Mouse (Mus musculus): ENCODE results near the gene Zswim3.
"Not testable (repeated sequence)": the region's sequence is repeated elsewhere in the genome, so short reads cannot be mapped to it uniquely, and the experiment has no call there.

Zswim3 gene

DNA sequence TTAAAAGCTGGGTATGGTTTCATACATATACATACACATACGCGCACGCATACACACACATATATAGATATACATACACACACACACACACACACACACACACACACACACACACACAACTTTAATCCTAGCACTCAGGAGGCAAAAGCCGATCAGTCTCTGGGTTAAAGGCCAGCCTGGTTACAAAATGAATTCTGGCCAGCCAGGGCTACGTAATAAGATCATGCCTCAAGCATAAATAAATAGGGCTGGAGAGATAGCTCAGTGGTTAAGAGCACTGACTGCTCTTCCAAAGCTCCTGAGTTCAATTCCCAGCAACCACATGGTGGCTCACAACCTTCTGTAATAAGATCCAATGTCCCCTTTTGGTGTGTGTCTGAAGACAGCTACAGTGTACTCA, 50.7 kb downstream of the Zswim3 start:
- DNase-seq (ENCODE audit: low read depth, low spot score): not testable (repeated sequence)

DNA sequence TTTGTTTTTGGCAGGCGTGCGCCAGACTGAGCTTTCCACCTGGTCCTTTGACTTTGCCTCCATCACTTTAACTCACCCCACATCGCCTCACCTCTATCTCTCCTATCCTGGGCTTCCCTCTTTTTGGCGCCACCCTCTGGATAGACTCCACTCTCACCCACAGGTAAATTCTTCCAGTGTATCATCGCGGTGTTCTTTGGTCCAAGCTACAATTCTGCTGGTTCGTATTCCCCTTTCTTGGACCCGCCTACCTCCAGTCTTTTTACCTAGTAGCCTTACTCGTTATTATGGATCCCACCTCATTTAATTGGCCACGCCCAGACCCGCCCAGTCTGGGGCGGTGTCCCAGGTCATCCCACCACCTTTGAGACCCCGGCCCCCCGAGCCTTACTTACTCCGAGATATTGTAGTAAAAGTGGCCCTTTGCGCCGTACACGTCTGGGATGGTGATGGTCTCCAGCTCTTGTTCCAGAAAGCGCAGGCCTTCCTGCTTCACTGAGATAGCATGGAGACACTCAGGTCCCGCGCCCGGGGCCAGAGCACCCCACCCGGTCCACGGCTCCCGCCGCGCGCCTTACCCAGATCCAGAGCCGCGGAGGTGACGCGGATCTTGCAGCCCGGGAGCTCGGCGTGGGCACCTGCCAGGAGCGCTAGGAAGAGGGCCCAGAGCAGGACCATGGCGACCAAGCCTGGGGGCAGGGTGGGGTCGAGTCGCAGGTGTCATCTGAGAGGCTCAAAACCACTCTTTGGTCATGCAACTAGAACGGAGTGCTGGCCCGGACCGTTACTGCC, 51.6 kb downstream of the Zswim3 start:
- DNase-seq (ENCODE audit: low read depth, low spot score): no peak

GRCm38 (mm10) chr2:164857101-164857821, 52.4 kb downstream of the Zswim3 start, which contains the start of gene Pltp:
Pltp (minus strand) TSS chr2:164857711.
- DNase-seq (ENCODE audit: low read depth, low spot score): no peak

DNA sequence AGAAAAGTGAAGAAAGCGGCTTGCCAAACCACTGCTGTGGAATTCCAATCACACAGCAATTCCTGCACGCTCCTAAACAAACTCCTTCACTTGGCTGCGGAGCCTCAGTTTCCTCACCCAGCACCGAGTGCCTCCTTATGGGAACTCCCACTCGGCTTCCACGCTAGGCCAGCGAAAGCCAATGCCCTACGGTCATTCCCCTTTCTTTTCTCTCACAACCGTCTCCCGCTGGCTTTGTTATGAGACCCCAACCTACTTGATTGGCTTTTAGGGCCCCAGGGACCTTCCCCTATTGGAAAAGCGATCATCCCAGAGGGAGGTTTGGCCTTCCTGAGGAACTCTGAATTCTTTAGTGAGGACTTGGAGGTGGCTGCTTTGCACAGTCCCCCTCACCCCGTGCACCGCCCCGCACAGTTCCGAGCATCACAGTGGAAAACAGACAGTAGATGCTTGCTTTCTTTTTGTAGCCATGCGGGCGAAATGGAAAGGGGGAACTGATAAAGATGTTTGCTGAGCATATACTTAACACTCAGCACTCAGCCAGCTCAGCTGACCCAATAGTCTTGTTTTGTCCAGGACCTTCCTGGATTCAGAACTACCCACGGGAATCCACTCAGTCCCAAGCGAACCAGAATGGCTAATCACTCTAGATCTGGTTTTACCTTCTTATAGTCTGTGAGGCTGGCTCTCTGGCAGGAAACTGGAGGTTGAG, 53.1 kb downstream of the Zswim3 start:
- DNase-seq (ENCODE audit: low read depth, low spot score): no peak

DNA sequence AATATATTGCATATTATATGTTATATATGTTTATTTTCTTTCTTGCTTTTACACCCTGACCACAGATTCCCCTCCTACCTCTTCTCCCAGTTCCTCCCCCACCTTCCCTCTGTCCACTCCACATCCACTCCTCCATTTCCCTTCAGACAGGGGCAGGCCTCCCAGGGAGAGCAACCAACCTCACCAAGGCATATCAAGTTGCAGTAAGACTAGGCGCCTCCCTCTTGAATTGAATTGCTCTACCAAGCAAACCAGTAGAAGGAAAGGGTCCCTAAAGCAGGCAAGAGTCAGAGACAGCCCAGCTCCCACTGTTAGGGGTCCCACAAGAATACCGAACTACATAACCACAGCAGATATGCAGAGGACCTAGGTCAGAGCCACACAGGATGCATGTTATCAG, 54.3 kb downstream of the Zswim3 start:
- DNase-seq (ENCODE audit: low read depth, low spot score): no peak

GRCm38 (mm10) chr2:164859640-164860432, 54.9 kb downstream of the Zswim3 start:
- DNase-seq (ENCODE audit: low read depth, low spot score): no peak

- DNase-seq (ENCODE audit: low read depth, low spot score): no peak
Observed at GRCm38 (mm10) chr2:164861094-164861493, 56.2 kb downstream of the Zswim3 start.

DNA sequence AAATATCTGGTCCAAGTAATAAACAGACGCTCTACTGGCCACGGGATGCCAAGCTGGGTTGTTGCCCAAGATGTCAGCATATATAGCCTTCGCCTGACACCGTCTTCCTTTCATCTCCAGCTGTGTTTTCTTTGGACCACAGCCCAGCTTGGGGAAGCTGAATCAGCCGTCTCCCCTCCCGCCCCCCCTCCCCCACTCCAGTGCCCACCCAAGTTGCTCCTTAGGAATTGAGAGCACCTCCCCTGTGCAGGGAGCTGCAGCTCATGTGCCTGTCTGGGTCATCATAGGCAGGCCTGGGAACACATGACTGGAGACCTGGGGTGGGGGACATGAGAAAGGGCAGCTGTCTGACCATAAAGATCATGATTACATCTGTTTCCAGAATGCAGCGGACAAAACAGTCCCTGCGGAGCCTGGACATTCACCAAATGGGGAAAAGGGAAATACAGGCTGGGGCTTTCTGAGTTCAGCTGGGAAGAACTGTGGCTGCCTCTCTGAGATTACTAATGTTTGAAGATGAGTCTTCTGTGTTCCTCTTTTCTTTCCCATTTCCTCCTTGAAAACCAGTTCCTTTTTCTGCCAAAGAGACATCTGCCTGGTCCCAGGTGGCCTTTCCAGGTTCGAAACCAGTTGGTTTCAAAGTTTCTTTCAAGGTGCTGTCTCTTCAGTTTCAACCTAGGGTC, 57.4 kb downstream of the Zswim3 start:
- no peak for DNase-seq (ENCODE audit: low read depth, low spot score)

GRCm38 (mm10) chr2:164863411-164863810, 58.5 kb downstream of the Zswim3 start:
- not testable (repeated sequence) for DNase-seq (ENCODE audit: low read depth, low spot score)

- DNase-seq (ENCODE audit: low read depth, low spot score): no peak
Observed at GRCm38 (mm10) chr2:164864593-164864992, 59.7 kb downstream of the Zswim3 start.

DNA sequence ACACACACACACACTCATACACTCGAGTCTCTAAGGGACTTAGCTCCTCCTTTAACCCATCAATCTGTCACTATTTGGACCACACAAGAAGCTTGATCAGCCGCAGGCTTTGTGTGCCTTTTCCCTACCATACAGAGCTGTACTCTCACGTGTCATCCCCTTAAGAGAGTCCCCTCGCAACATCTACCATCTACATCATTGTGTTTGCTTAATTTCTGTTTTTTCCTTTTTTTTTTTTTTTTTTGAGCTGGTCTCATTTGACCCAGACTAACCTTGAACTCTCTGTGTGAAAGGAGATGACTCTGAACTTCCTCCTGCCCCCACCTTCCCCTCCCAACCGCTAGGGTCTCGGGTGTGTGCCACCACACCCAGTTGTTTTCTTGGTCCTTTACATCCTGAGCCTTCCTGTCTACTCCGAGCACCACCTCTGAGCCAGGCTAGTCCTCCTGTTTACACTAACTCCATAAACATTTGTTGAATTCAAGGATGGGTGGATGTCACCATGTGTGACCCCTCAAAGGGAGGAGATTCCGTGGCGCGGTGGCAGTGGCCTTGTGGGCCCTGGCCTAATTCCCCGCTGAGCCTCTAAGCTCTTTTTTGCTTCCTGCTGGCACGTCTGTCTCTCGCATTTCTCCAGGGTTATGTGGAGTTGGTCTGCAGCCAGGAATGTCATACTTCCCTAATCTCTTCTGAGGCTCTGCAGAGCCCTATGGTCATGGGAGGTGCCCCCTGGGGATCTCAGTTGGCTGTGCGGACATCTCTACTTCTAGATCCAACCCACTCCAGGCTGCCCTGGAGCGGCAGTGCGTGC, 62.0 kb downstream of the Zswim3 start:
- DNase-seq (ENCODE audit: low read depth, low spot score): no peak

DNA sequence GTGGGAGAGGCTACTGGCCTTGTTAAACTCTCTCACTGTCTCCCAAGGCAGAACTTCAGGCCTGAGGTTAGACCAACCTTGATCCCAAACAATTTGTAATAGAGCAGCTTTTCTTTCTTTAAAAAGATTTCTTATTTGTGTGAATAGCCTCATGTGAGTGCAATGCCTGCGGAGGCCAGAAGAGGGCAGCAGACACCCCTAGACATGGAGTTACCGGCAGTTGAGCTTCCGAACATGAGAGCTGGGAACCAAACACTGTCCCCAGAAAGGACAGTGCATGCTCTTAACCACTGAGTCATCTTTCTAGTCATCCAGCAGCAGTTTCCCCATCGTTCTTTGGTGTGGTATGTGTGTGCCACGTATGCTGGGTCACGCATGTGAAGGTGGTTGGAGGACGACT, 62.7 kb downstream of the Zswim3 start:
- no peak for DNase-seq (ENCODE audit: low read depth, low spot score)

GRCm38 (mm10) chr2:164868491-164868890, 63.6 kb downstream of the Zswim3 start:
- DNase-seq (ENCODE audit: low read depth, low spot score): no peak

Data from brain, embryonic 18.5 days (tissue).